Mouse (Mus musculus): Measurements from ENCODE around the gene Greb1.

Gene Greb1

GRCm38 (mm10) chr12:16630152-16630865 is 170.4 kb downstream of the Greb1 start:
- no peak for DNase-seq

All from retina, postnatal 1 day (tissue).